Mouse (Mus musculus) E14TG2a.4 (cell line): ENCODE results near the gene Fryl.

ENCODE experiments used
- H3K27me3 ChIP-seq: 2 replicates; pipeline ENCODE4 v1.6.1; 2014; ENCODE audit warnings: low read length, control low read depth; ENCODE audit not compliant: insufficient read depth
- H3K36me3 ChIP-seq: 2 replicates; pipeline ENCODE4 v1.6.1; 2014; ENCODE audit warnings: low read length, control low read depth; ENCODE audit not compliant: insufficient read depth
- H3K4me1 ChIP-seq: replicated peaks from 2 replicates; pipeline ENCODE4 v1.6.1; 2014; ENCODE audit warnings: low read depth, low read length, control low read depth
- H3K4me3 ChIP-seq: replicated peaks from 2 replicates; pipeline ENCODE4 v1.5.1; 2014; ENCODE audit warnings: mild to moderate bottlenecking, low read length
- H3K9me3 ChIP-seq: 2 replicates; pipeline ENCODE4 v1.6.1; 2014; ENCODE audit warnings: low read length, control low read depth
- CTCF ChIP-seq: conservative IDR thresholded peaks from 2 replicates; pipeline ENCODE4 v1.5.1; 2014; ENCODE audit warnings: low read length
- NANOG ChIP-seq: IDR thresholded peaks from 2 replicates; pipeline ENCODE4 v1.6.1; 2014; ENCODE audit warnings: borderline replicate concordance, low read length, mixed read lengths
- POU5F1 ChIP-seq: IDR thresholded peaks from 2 replicates; pipeline ENCODE4 v1.6.1; 2014; ENCODE audit warnings: low read length, borderline replicate concordance

Fryl gene

DNA sequence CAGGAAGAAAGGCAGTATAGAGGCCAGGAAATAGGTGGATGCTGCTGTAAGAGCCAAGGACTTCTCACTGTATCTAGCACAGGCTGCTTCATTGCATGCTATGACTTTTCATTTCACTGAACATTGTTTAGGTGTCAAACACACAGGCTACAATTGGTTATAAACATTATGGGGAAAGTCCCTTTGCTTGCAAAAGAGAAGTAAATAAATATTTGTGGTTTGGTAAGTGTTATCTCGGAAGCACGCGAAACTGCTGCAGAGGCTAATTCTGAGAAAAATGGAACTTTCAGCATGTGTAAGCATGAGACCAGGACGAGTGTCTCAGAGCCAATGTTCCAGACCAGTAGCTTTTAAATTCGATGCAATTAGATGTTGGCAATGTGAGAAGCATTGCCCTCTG is 30.2 kb upstream of the Fryl start:
- no peaks in the 10 kb centered on the region for H3K27me3 ChIP-seq
- H3K4me1 ChIP-seq: 0 out of 2 replicates have a peak, but pooled peaks cover 2% of the 10 kb centered on the region
- TF ChIP-seq CTCF (no peak), POU5F1 (no peak), NANOG (no peak)
- H3K9me3 ChIP-seq: peaks cover 5% of the 10 kb centered on the region; the same call in 1 of the 2 replicates
- no peaks in the 10 kb centered on the region for H3K36me3 ChIP-seq
- no peak overlapping the region for H3K4me3 ChIP-seq

DNA sequence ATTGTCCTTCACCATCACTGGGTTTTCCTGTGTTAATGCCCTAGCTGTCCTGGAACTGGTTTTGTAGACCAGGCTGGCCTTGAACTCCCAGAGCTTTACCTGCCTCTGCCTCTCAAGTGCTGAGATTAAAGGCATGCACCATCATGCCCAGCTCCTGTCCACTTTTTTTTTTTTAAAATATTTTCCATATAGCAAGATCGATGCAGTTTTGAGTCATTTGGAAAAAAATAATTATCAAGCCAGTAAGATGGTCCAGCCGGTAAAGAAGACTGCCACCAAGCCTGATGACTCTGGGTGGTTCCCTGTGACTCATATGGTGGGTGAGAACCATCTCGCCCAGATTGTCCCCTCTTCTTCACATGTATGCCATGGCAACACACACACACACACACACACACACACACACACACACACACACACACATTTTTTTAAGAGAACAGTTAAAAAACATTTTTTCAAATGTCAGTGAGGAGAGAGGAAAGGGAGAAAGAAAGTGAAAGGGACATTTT is 29.1 kb upstream of the Fryl start:
- peaks cover 5% of the 10 kb centered on the region; the same call in 1 of the 2 replicates for H3K9me3 ChIP-seq
- no peaks in the 10 kb centered on the region for H3K36me3 ChIP-seq
- 0 out of 2 replicates have a peak, but pooled peaks cover 2% of the 10 kb centered on the region for H3K4me1 ChIP-seq
- no peaks in the 10 kb centered on the region for H3K27me3 ChIP-seq
- H3K4me3 ChIP-seq: no peak overlapping the region
- TF ChIP-seq CTCF: no peak
- TF ChIP-seq NANOG: no peak
- no peak for TF ChIP-seq POU5F1

DNA sequence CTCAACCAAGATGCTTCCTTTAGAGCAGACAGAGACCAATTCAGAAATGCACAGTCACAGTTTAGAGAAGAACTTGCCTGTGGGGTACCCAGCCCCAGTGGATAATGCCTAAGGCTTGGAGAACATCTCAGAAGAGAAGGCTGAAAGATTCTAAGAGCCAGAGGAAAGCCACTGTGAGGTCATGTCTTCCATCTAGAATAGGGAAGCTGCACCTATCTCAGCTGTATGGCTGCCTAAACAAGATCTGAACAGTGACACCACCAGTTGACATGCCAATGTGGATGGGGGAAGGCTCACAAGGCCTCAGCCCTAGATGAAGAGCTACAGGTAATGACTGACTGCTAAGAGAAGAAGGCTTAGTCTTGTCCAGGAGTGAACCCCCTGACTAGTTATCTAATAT is 27.6 kb upstream of the Fryl start:
- peaks cover 5% of the 10 kb centered on the region; the same call in 1 of the 2 replicates for H3K9me3 ChIP-seq
- TF ChIP-seq CTCF: no peak
- TF ChIP-seq NANOG: no peak
- no peak for TF ChIP-seq POU5F1
- no peaks in the 10 kb centered on the region for H3K27me3 ChIP-seq
- peaks cover 8% of the 10 kb centered on the region for H3K4me1 ChIP-seq
- no peaks in the 10 kb centered on the region for H3K36me3 ChIP-seq
- H3K4me3 ChIP-seq: no peak overlapping the region

DNA sequence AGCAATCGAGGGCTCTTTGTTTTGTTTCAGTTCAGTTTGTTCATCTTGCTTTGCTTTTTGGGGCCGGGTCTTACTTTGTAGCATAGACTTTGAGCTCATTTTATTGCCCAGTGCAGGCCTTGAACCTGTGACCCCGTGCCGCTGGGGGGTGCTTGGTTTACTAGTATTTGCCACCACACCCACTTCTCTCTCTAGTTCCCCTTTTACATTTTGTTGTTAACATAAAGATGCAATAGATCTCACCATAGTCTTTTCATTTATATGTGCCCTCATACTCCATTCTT is 24.1 kb upstream of the Fryl start:
- Histone ChIP-seq H3K9me3 (peaks cover 5% of the 10 kb centered on the region; the same call in 1 of the 2 replicates), H3K36me3 (no peaks in the 10 kb centered on the region), H3K4me3 (no peak overlapping the region), H3K27me3 (peaks cover 2% of the 10 kb centered on the region), H3K4me1 (peaks cover 6% of the 10 kb centered on the region)
- TF ChIP-seq NANOG (no peak), POU5F1 (no peak), CTCF (no peak)

DNA sequence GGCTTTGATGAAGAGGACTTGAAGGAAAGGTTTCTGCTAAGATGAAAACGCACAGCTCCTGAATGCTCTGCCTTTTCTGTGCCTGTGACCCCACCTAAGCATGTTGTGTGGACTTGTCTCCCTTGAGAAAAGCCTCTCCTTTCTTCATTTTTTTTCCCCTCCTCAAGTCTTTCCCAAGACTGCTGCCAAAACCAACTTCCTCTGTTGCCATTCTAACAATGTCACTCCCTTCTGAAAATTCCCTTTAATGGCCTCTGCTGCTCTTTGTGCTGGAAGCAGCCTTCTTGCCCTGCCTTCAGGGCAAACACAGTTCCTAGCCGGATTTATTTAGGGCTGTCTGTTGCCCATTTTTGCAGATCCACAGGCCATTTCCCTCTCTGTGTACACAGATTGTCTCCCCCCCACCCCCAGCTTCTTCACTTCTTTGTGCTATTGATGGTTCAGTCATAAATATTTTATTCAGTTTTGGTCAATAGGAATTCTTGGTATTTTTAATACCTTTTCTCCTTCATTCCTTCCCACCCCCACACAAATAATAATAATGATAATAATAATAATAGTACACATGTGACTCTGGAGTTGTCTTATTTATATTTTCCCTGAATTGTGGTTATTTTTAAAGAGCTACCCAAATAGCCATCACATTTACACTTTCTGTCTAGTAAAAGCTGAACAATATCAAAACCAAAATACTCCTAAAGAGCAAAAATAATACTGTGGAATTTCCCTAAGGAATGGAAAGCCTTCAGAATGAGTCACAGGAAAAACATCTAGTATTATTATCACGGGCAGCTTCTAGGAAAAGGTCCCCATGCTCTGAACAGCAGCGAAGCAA is 23.5 kb upstream of the Fryl start:
- Histone ChIP-seq H3K9me3 (peaks cover 5% of the 10 kb centered on the region; the same call in 1 of the 2 replicates), H3K27me3 (peaks cover 5% of the 10 kb centered on the region), H3K4me1 (peaks cover 6% of the 10 kb centered on the region), H3K4me3 (no peak overlapping the region), H3K36me3 (no peaks in the 10 kb centered on the region)
- no peak for TF ChIP-seq POU5F1
- no peak for TF ChIP-seq CTCF
- TF ChIP-seq NANOG: no peak

DNA sequence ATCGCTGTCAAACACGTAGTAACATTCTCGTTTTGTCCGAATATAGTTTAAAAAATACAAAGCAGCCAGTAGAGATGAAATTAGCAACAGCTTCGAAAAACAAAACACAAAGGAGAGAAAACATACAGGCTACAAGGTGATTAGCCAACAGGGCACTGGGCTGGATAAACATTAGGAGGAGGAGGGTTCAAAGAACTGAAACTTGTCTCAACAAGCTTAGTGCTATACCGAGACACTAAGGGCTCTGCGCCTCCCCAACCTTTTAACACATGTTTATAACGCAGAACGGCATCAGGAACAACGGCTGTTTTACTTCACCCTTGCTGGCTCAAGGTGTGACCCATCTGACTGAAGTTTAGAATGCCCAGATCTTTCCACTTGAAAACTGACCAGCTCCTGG is 22.8 kb upstream of the Fryl start:
- TF ChIP-seq NANOG (no peak), POU5F1 (no peak), CTCF (no peak)
- Histone ChIP-seq H3K4me3 (no peak overlapping the region), H3K9me3 (peaks cover 5% of the 10 kb centered on the region; the same call in 1 of the 2 replicates), H3K4me1 (peaks cover 6% of the 10 kb centered on the region), H3K27me3 (peaks cover 8% of the 10 kb centered on the region), H3K36me3 (no peaks in the 10 kb centered on the region)

DNA sequence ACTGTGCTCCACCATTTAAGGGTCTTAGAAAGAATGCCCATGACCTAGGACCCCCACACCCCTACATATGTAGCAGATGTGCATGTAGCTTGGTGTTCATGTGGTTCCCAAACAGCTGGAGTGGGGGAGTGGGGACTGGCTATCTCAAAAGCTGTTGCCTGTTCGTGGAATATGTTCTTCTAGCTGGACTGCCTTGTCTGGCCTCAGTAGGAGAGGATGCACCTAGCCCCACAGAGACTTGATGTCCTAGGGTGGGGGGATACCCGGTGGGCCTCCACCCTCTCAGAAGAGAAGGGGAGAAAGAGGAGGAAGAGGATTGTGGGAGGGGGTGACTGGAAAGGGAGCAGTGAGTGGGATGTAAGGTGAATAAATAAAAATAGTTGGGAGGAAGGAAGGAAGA is 18.5 kb upstream of the Fryl start:
- Histone ChIP-seq H3K9me3 (no peaks in the 10 kb centered on the region), H3K4me3 (no peak overlapping the region), H3K27me3 (peaks cover 8% of the 10 kb centered on the region), H3K4me1 (peaks cover 11% of the 10 kb centered on the region), H3K36me3 (no peaks in the 10 kb centered on the region)
- TF ChIP-seq CTCF (no peak), POU5F1 (no peak), NANOG (no peak)

DNA sequence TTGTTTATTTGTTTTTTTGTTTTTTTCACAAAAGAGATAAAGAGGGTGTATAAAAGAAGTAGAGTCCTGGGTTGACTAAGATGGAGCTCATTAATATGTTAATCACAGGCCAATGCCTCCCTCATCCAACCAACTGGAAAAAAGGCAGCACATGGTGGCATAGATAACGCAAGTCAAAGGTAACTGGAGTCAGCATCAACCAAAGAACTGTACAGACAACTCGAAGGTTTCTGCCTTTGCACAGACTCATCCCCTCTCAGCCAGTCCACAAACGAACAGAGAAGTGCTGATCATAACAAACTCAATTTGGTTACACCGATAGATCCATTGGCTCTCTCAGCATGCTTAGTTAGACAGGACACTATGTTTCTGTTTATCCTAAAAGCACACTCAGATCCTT is 16.8 kb upstream of the Fryl start:
- no peak overlapping the region for H3K4me3 ChIP-seq
- no peaks in the 10 kb centered on the region for H3K36me3 ChIP-seq
- H3K4me1 ChIP-seq: peaks cover 12% of the 10 kb centered on the region; the same call in 1 of the 2 replicates
- peaks cover 8% of the 10 kb centered on the region for H3K27me3 ChIP-seq
- H3K9me3 ChIP-seq: no peaks in the 10 kb centered on the region
- TF ChIP-seq NANOG (no peak), POU5F1 (no peak), CTCF (no peak)

DNA sequence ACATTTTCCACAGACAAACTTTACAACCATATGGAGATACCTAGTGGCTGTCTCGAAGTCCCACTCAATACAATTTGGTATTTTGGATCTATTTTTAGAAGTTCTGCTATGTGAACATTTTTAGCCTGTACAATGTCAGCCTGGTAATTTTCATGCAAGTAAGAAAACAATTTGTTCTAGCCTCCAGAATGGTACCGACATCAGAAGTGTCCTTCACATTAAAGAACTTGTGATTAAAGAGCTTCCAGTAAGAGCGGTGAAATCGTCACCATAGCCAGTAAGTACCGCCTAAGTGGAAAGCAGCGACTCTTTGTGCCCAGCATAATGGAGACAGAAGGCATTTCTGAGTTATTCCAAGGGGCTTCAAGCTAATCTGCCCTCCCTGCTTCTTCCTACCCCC is 14.2 kb upstream of the Fryl start:
- Histone ChIP-seq H3K9me3 (peaks cover 7% of the 10 kb centered on the region), H3K36me3 (no peaks in the 10 kb centered on the region), H3K27me3 (peaks cover 7% of the 10 kb centered on the region), H3K4me1 (peaks cover 12% of the 10 kb centered on the region; the same call in 1 of the 2 replicates), H3K4me3 (no peak overlapping the region)
- no peak for TF ChIP-seq POU5F1
- no peak for TF ChIP-seq NANOG
- no peak for TF ChIP-seq CTCF
